Mouse (Mus musculus) limb, embryonic 12.5 days (tissue): ENCODE measurements around the gene Tmem30b. TPM values are rescaled to one million over a fixed set of nuclear protein-coding genes. Genes with fewer than 3 reads are reported as not detected.

Experiments used
- ATAC-seq: fragments of 200-750 bp; cut with Nextera tagmentation; 2 replicates; pipeline ENCODE4 v1.8.0; 2017; ENCODE audit warnings: low read depth, moderate TSS enrichment; ENCODE audit not compliant: insufficient number of reproducible peaks, insufficient read depth, low FRiP score, low TSS enrichment
- H3K27ac ChIP-seq: fragments of 300-500 bp; sonication (generic); 2 replicates; pipeline ENCODE4 v1.5.1; 2016; ENCODE audit warnings: mild to moderate bottlenecking, moderate library complexity
- H3K27me3 ChIP-seq: fragments of 300-500 bp; sonication (generic); 2 replicates; pipeline ENCODE4 v1.6.1; 2016; ENCODE audit warnings: mild to moderate bottlenecking, moderate library complexity
- H3K36me3 ChIP-seq: fragments of 300-500 bp; sonication (generic); 2 replicates; pipeline ENCODE4 v1.6.1; 2016; ENCODE audit warnings: mild to moderate bottlenecking, moderate library complexity
- H3K4me1 ChIP-seq: fragments of 300-500 bp; sonication (generic); replicated peaks from 2 replicates; pipeline ENCODE4 v1.6.1; 2016
- H3K4me2 ChIP-seq: fragments of 300-500 bp; sonication (generic); 2 replicates; pipeline ENCODE4 v1.6.1; 2016; ENCODE audit warnings: mild to moderate bottlenecking, moderate library complexity
- H3K4me3 ChIP-seq: fragments of 300-500 bp; sonication (generic); replicated peaks from 2 replicates; pipeline ENCODE4 v1.5.1; 2016; ENCODE audit warnings: mild to moderate bottlenecking
- H3K9ac ChIP-seq: fragments of 300-500 bp; sonication (generic); replicated peaks from 2 replicates; pipeline ENCODE4 v1.6.1; 2016; ENCODE audit warnings: mild to moderate bottlenecking, moderate library complexity
- H3K9me3 ChIP-seq: fragments of 300-500 bp; sonication (generic); 2 replicates; pipeline ENCODE4 v1.6.1; 2016; ENCODE audit warnings: mild to moderate bottlenecking, moderate library complexity
- WGBS: fragments of 180-500 bp; shearing (Covaris S2); methylation state at CpG from one replicate; pipeline ENCODE4 v1.1.7; 2016; 5-methylcytosine and 5-hydroxymethylcytosine counted together
- polyA plus RNA-seq: library from polyadenylated mRNA; unstranded; fragments of >200 nt; fragmentation: Nextera tagmentation; extraction: Ambion mirVana; gene quantifications from 2 replicates; pipeline ENCODE4 v1.2.1, GENCODE M21; 2016

The Tmem30b gene
- polyA plus RNA-seq, 1 experiment from 2014 or later, result 27.9 TPM

- H3K27me3 ChIP-seq, result peaks cover 41% of the 10 kb centered on the region
- H3K4me2 ChIP-seq, result no peak overlapping the region
- no peak overlapping the region; the same call in 1 of the 2 replicates for H3K27ac ChIP-seq
- no peak overlapping the region for H3K9ac ChIP-seq
- no peak for ATAC-seq
- H3K4me3 ChIP-seq, result no peak overlapping the region
- WGBS, result 17% methylated on average over 6 of the region's 6 CpGs
- no peaks in the 10 kb centered on the region for H3K36me3 ChIP-seq
- H3K4me1 ChIP-seq, result peaks cover 64% of the 10 kb centered on the region
- no peaks in the 10 kb centered on the region for H3K9me3 ChIP-seq
These were observed 31.5 kb downstream of the Tmem30b start for GRCm38 (mm10) chr12:73514722-73515121.

GRCm38 (mm10) chr12:73513958-73514357 lies 32.2 kb downstream of the Tmem30b start:
- H3K4me2 ChIP-seq, result no peak overlapping the region
- H3K9me3 ChIP-seq, result no peaks in the 10 kb centered on the region
- peaks cover 36% of the 10 kb centered on the region for H3K27me3 ChIP-seq
- no peak for ATAC-seq
- no peak overlapping the region for H3K9ac ChIP-seq
- no peak overlapping the region for H3K27ac ChIP-seq
- WGBS, result 82% methylated on average over 10 of the region's 10 CpGs
- H3K4me3 ChIP-seq, result no peak overlapping the region
- no peaks in the 10 kb centered on the region for H3K36me3 ChIP-seq
- H3K4me1 ChIP-seq, result peaks cover 64% of the 10 kb centered on the region

GRCm38 (mm10) chr12:73511467-73512047 lies 34.6 kb downstream of the Tmem30b start:
- Histone ChIP-seq H3K9me3 (no peaks in the 10 kb centered on the region), H3K9ac (no peak overlapping the region), H3K36me3 (no peaks in the 10 kb centered on the region), H3K27me3 (peaks cover 26% of the 10 kb centered on the region), H3K27ac (peak overlapping the region; percentile 81), H3K4me1 (peaks cover 79% of the 10 kb centered on the region), H3K4me3 (no peak overlapping the region), H3K4me2 (no peak overlapping the region)
- 17% methylated on average over 16 of the region's 16 CpGs for WGBS
- peak; percentile 67 for ATAC-seq

- no peak for ATAC-seq
- no peaks in the 10 kb centered on the region for H3K9me3 ChIP-seq
- H3K4me2 ChIP-seq, result no peak overlapping the region
- 74% methylated on average over 14 of the region's 14 CpGs for WGBS
- H3K36me3 ChIP-seq, result no peaks in the 10 kb centered on the region
- peak overlapping the region; percentile 45; the same call in 1 of the 2 replicates for H3K27ac ChIP-seq
- H3K4me3 ChIP-seq, result no peak overlapping the region
- peaks cover 57% of the 10 kb centered on the region for H3K4me1 ChIP-seq
- peaks cover 6% of the 10 kb centered on the region; the same call in 1 of the 2 replicates for H3K27me3 ChIP-seq
- no peak overlapping the region for H3K9ac ChIP-seq
These were observed 39.1 kb downstream of the Tmem30b start for GRCm38 (mm10) chr12:73507105-73507504.

- H3K4me3 ChIP-seq, result no peak overlapping the region
- H3K9ac ChIP-seq, result no peak overlapping the region
- 75% methylated on average over 5 of the region's 5 CpGs for WGBS
- no peaks in the 10 kb centered on the region for H3K9me3 ChIP-seq
- H3K4me1 ChIP-seq, result peaks cover 56% of the 10 kb centered on the region
- H3K36me3 ChIP-seq, result no peaks in the 10 kb centered on the region
- peaks cover 6% of the 10 kb centered on the region; the same call in 1 of the 2 replicates for H3K27me3 ChIP-seq
- no peak overlapping the region for H3K27ac ChIP-seq
- no peak overlapping the region for H3K4me2 ChIP-seq
- ATAC-seq, result no peak
These were observed 39.5 kb downstream of the Tmem30b start for GRCm38 (mm10) chr12:73506648-73507047.

- Histone ChIP-seq H3K4me2 (peak overlapping the region; percentile 24; the same call in 1 of the 2 replicates), H3K9ac (no peak overlapping the region), H3K4me1 (peaks cover 43% of the 10 kb centered on the region), H3K36me3 (no peaks in the 10 kb centered on the region), H3K27me3 (no peaks in the 10 kb centered on the region), H3K27ac (peak overlapping the region; percentile 83), H3K9me3 (no peaks in the 10 kb centered on the region), H3K4me3 (no peak overlapping the region)
- WGBS, result 13% methylated on average over 5 of the region's 5 CpGs
- peak; percentile 60; the same call in 1 of the 2 replicates for ATAC-seq
These were observed 45.4 kb downstream of the Tmem30b start for GRCm38 (mm10) chr12:73500689-73501326.

GRCm38 (mm10) chr12:73495172-73495571 lies 51.0 kb downstream of the Tmem30b start:
- no peaks in the 10 kb centered on the region for H3K36me3 ChIP-seq
- no peak overlapping the region for H3K4me2 ChIP-seq
- no peak overlapping the region for H3K9ac ChIP-seq
- H3K27me3 ChIP-seq, result no peaks in the 10 kb centered on the region
- peak overlapping the region; percentile 1; the same call in 1 of the 2 replicates for H3K27ac ChIP-seq
- no peak overlapping the region for H3K4me3 ChIP-seq
- 18% methylated on average over 10 of the region's 10 CpGs for WGBS
- H3K9me3 ChIP-seq, result no peaks in the 10 kb centered on the region
- no peak for ATAC-seq
- H3K4me1 ChIP-seq, result peaks cover 39% of the 10 kb centered on the region

GRCm38 (mm10) chr12:73493929-73494530 lies 52.2 kb downstream of the Tmem30b start:
- H3K9ac ChIP-seq, result no peak overlapping the region
- 83% methylated on average over 16 of the region's 16 CpGs for WGBS
- H3K9me3 ChIP-seq, result 0 out of 2 replicates have a peak, but pooled peaks cover 4% of the 10 kb centered on the region
- H3K27ac ChIP-seq, result no peak overlapping the region
- no peak overlapping the region for H3K4me2 ChIP-seq
- H3K4me1 ChIP-seq, result peaks cover 29% of the 10 kb centered on the region
- H3K36me3 ChIP-seq, result no peaks in the 10 kb centered on the region
- no peak for ATAC-seq
- H3K4me3 ChIP-seq, result no peak overlapping the region
- H3K27me3 ChIP-seq, result no peaks in the 10 kb centered on the region

Other genes starting within 250 kb of the Tmem30b start
- gene Prkch, start 38.4 kb upstream of the Tmem30b start, polyA plus RNA-seq, result 10.3 and 11.2 TPM in 2 replicates